Mouse (Mus musculus) olfactory bulb, adult 2 months (tissue): Measurements from ENCODE around the gene Fam53b.

Source experiments
- CTCF ChIP-seq: fragments of 200-500 bp; IDR thresholded peaks from 2 replicates; pipeline ENCODE4 v1.5.1; 2012; ENCODE audit warnings: low read depth, mild to moderate bottlenecking, low read length, moderate library complexity; ENCODE audit not compliant: insufficient read depth
- POLR2A ChIP-seq: fragments of 200-500 bp; IDR thresholded peaks from 2 replicates; pipeline ENCODE4 v1.6.1; 2012; ENCODE audit warnings: mild to moderate bottlenecking, low read depth, low read length, moderate library complexity; ENCODE audit not compliant: insufficient read depth

DNA sequence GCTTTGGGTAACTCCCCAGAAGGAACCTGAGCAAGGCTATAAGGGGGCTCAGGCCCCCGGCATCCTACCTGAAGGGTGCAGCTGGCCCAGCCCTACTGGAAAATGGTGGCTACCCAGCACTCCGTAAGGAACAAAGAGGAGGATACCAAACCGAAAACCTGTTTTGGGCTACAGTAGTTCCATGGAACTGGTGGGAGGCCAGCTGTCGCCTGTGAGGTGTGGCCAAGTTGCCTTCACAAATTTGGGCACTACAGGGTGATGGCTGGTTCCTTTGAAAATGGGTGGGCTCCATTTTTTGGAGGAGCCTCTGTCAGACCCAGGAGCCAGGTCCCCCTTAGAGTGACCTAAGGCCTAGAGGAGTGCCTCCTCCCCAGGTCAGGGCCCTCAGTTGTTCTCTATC, 98.4 kb downstream of the Fam53b start:
- no peak for TF ChIP-seq CTCF
- TF ChIP-seq POLR2A = no peak
